Mouse (Mus musculus) thymus, adult 2 months (tissue): ENCODE data around the gene Kat5. TPM values are rescaled to one million over a fixed set of nuclear protein-coding genes. Genes with fewer than 3 reads are reported as not detected.

Experiments used
- DNase-seq: peaks from one replicate; pipeline ENCODE4 v3.0.0; 2021
- H3K27ac ChIP-seq: fragments of 200-500 bp; 2 replicates; pipeline ENCODE4 v1.5.1; 2012; ENCODE audit warnings: low read length, control low read depth; ENCODE audit not compliant: control insufficient read depth, insufficient read depth
- H3K27me3 ChIP-seq: fragments of 200-500 bp; 2 replicates; pipeline ENCODE4 v1.6.1; 2012; ENCODE audit warnings: mild to moderate bottlenecking, low read length, moderate library complexity, mixed read lengths; ENCODE audit not compliant: control insufficient read depth, insufficient read depth
- H3K36me3 ChIP-seq: fragments of 200-500 bp; 2 replicates; pipeline ENCODE4 v1.6.1; 2012; ENCODE audit warnings: mild to moderate bottlenecking, low read length, moderate library complexity; ENCODE audit not compliant: control insufficient read depth, insufficient read depth
- H3K4me1 ChIP-seq: fragments of 200-500 bp; replicated peaks from 2 replicates; pipeline ENCODE4 v1.6.1; 2012; ENCODE audit warnings: low read length; ENCODE audit not compliant: control insufficient read depth, insufficient read depth
- H3K4me3 ChIP-seq: fragments of 200-500 bp; 2 replicates; pipeline ENCODE4 v1.5.1; 2012; ENCODE audit warnings: mild to moderate bottlenecking, low read length, control low read depth, moderate library complexity; ENCODE audit not compliant: control insufficient read depth, insufficient read depth
- CTCF ChIP-seq: fragments of 200-500 bp; IDR thresholded peaks from 2 replicates; pipeline ENCODE4 v1.5.1; 2012; ENCODE audit warnings: mild to moderate bottlenecking, control low read depth, low read length, moderate library complexity, borderline replicate concordance; ENCODE audit not compliant: control insufficient read depth, poor library complexity, insufficient read depth; ENCODE audit errors: extremely low read depth
- POLR2A ChIP-seq: fragments of 200-500 bp; IDR thresholded peaks from 2 replicates; pipeline ENCODE4 v1.6.1; 2012; ENCODE audit warnings: mild to moderate bottlenecking, low read length, control low read depth, moderate library complexity; ENCODE audit not compliant: control insufficient read depth, poor library complexity, insufficient read depth; ENCODE audit errors: extremely low read depth
- WGBS: fragments of 180-500 bp; shearing (Covaris S2); methylation state at CpG from one replicate; pipeline ENCODE4 v1.1.7; 2018; 5-methylcytosine and 5-hydroxymethylcytosine counted together
- polyA plus RNA-seq: library from polyadenylated mRNA; depleted of rRNA; stranded (reverse); fragments of >200 nt; gene quantifications from 2 replicates; pipeline ENCODE4 v1.2.3, GENCODE M21; 2012

Kat5 gene
- polyA plus RNA-seq, 1 experiment, result 90.0 TPM

DNA sequence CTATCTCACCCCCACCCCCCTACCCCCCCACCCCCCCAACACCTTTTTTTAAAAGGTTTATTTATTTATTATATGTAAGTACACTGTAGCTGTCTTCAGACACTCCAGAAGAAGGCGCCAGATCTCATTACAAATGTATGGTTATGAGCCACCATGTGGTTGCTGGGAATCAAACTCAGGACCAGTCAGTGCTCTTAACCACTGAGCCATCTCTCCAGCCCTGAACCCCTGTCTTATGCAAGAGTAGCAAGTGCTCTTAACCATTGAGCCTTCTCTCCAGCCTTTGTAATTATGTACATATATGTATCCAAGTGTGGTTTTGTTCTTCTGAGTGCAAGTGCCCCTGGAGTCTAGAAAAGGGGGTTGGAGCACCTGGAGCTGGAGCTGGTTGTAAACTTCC lies 1.9 kb upstream of the Kat5 start:
- H3K36me3 ChIP-seq, result peaks cover 16% of the 10 kb centered on the region
- TF ChIP-seq POLR2A (no peak), CTCF (no peak)
- H3K4me3 ChIP-seq, result no peak overlapping the region
- no peaks in the 10 kb centered on the region for H3K27me3 ChIP-seq
- 83% methylated on average over 1 of the region's 1 CpGs for WGBS
- H3K4me1 ChIP-seq, result peaks cover 15% of the 10 kb centered on the region
- peak; percentile 33 for DNase-seq
- H3K27ac ChIP-seq, result no peak overlapping the region

GRCm38 (mm10) chr19:5609171-5609546 lies 878 bp downstream of the Kat5 start:
- DNase-seq, result no peak
- H3K27ac ChIP-seq, result no peak overlapping the region; the same call in 1 of the 2 replicates
- H3K36me3 ChIP-seq, result peaks cover 42% of the 10 kb centered on the region
- H3K4me1 ChIP-seq, result peaks cover 15% of the 10 kb centered on the region
- TF ChIP-seq POLR2A (no peak), CTCF (no peak)
- H3K4me3 ChIP-seq, result peak overlapping the region; percentile 85
- H3K27me3 ChIP-seq, result no peaks in the 10 kb centered on the region
- 61% methylated on average over 10 of the region's 10 CpGs for WGBS

GRCm38 (mm10) chr19:5608707-5609106 lies 1.3 kb downstream of the Kat5 start:
- TF ChIP-seq CTCF (no peak), POLR2A (no peak)
- Histone ChIP-seq H3K36me3 (peaks cover 43% of the 10 kb centered on the region), H3K27ac (no peak overlapping the region), H3K4me3 (no peak overlapping the region), H3K4me1 (peaks cover 17% of the 10 kb centered on the region), H3K27me3 (no peaks in the 10 kb centered on the region)
- 96% methylated on average over 13 of the region's 13 CpGs for WGBS
- DNase-seq, result no peak

- TF ChIP-seq CTCF, result no peak
- no peak for TF ChIP-seq POLR2A
- H3K4me3 ChIP-seq, result no peak overlapping the region
- no peaks in the 10 kb centered on the region for H3K27me3 ChIP-seq
- no peak for DNase-seq
- H3K36me3 ChIP-seq, result peaks cover 51% of the 10 kb centered on the region
- no peak overlapping the region for H3K27ac ChIP-seq
- peaks cover 23% of the 10 kb centered on the region for H3K4me1 ChIP-seq
- 97% methylated on average over 26 of the region's 26 CpGs for WGBS
Measured at GRCm38 (mm10) chr19:5607705-5608410, 2.2 kb downstream of the Kat5 start.

GRCm38 (mm10) chr19:5606196-5606595 lies 3.8 kb downstream of the Kat5 start:
- Histone ChIP-seq H3K4me1 (peaks cover 31% of the 10 kb centered on the region), H3K4me3 (no peak overlapping the region), H3K27me3 (no peaks in the 10 kb centered on the region), H3K36me3 (peaks cover 51% of the 10 kb centered on the region), H3K27ac (no peak overlapping the region)
- no peak for DNase-seq
- 94% methylated on average over 8 of the region's 8 CpGs for WGBS
- TF ChIP-seq CTCF, result no peak

DNA sequence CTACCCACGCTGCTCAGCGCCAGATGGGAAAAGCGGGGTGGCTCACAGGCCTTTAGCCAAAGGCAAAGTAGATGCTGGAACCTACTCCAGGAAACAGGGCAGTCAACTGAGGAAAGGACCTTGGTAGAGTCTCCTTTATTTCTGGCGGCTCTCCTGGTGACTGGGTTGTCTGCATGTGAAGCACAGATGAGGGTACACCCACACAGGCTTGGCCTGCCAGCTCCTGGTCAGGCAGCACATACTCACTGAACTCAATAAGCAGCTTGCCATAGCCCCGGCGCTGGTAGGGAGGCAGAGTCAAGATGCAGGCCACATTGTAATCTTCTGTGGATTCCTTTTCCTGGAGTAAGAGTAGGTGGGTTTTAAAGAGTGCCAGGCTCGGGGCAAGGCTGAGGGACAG lies 4.9 kb downstream of the Kat5 start:
- peaks cover 51% of the 10 kb centered on the region for H3K36me3 ChIP-seq
- TF ChIP-seq POLR2A (no peak), CTCF (no peak)
- 99% methylated on average over 7 of the region's 7 CpGs for WGBS

GRCm38 (mm10) chr19:5603664-5604063 lies 6.4 kb downstream of the Kat5 start:
- TF ChIP-seq CTCF, result no peak
- TF ChIP-seq POLR2A, result no peak
- peaks cover 18% of the 10 kb centered on the region for H3K4me1 ChIP-seq
- H3K36me3 ChIP-seq, result peaks cover 51% of the 10 kb centered on the region
- no peak overlapping the region for H3K27ac ChIP-seq
- 93% methylated on average over 7 of the region's 7 CpGs for whole genome bisulfite sequencing
- H3K27me3 ChIP-seq, result no peaks in the 10 kb centered on the region
- no peak overlapping the region for H3K4me3 ChIP-seq
- no peak for DNase-seq

More for the DNA sequence above, 4.9 kb downstream of the Kat5 start:
- peaks cover 26% of the 10 kb centered on the region for H3K4me1 ChIP-seq
- no peaks in the 10 kb centered on the region for H3K27me3 ChIP-seq
- no peak for DNase-seq
- H3K4me3 ChIP-seq, result no peak overlapping the region
- H3K27ac ChIP-seq, result no peak overlapping the region
